Mouse (Mus musculus) E14TG2a.4 (cell line): Measurements from ENCODE around the gene Hat1.

Experiments used
- H3K27me3 ChIP-seq: 2 replicates; pipeline ENCODE4 v1.6.1; 2014; ENCODE audit warnings: low read length, control low read depth; ENCODE audit not compliant: insufficient read depth
- H3K36me3 ChIP-seq: 2 replicates; pipeline ENCODE4 v1.6.1; 2014; ENCODE audit warnings: low read length, control low read depth; ENCODE audit not compliant: insufficient read depth
- H3K4me1 ChIP-seq: replicated peaks from 2 replicates; pipeline ENCODE4 v1.6.1; 2014; ENCODE audit warnings: low read depth, low read length, control low read depth
- H3K4me3 ChIP-seq: replicated peaks from 2 replicates; pipeline ENCODE4 v1.5.1; 2014; ENCODE audit warnings: mild to moderate bottlenecking, low read length
- H3K9me3 ChIP-seq: 2 replicates; pipeline ENCODE4 v1.6.1; 2014; ENCODE audit warnings: low read length, control low read depth
- CTCF ChIP-seq: conservative IDR thresholded peaks from 2 replicates; pipeline ENCODE4 v1.5.1; 2014; ENCODE audit warnings: low read length
- NANOG ChIP-seq: IDR thresholded peaks from 2 replicates; pipeline ENCODE4 v1.6.1; 2014; ENCODE audit warnings: borderline replicate concordance, low read length, mixed read lengths
- POU5F1 ChIP-seq: IDR thresholded peaks from 2 replicates; pipeline ENCODE4 v1.6.1; 2014; ENCODE audit warnings: low read length, borderline replicate concordance

Hat1 gene

GRCm38 (mm10) chr2:71350904-71351726, 37.6 kb upstream of the Hat1 start:
- H3K27me3 ChIP-seq, result no peaks in the 10 kb centered on the region
- H3K4me3 ChIP-seq, result 0 out of 2 replicates have a peak overlapping the region, but pooled peaks have one; percentile 14
- no peak for TF ChIP-seq NANOG
- TF ChIP-seq CTCF, result no peak
- no peaks in the 10 kb centered on the region for H3K9me3 ChIP-seq
- peaks cover 66% of the 10 kb centered on the region for H3K4me1 ChIP-seq
- H3K36me3 ChIP-seq, result peaks cover 62% of the 10 kb centered on the region

- TF ChIP-seq NANOG, result no peak; the same call in 1 of the 2 replicates
- no peak for TF ChIP-seq POU5F1
- TF ChIP-seq CTCF, result no peak
- no peaks in the 10 kb centered on the region for H3K9me3 ChIP-seq
- no peaks in the 10 kb centered on the region for H3K27me3 ChIP-seq
- H3K4me3 ChIP-seq, result no peak overlapping the region
- peaks cover 64% of the 10 kb centered on the region for H3K4me1 ChIP-seq
- H3K36me3 ChIP-seq, result peaks cover 66% of the 10 kb centered on the region
Measured at GRCm38 (mm10) chr2:71351727-71351987, 37.1 kb upstream of the Hat1 start.

- Histone ChIP-seq H3K4me3 (peak overlapping the region; percentile 44), H3K4me1 (peaks cover 73% of the 10 kb centered on the region), H3K27me3 (no peaks in the 10 kb centered on the region), H3K9me3 (no peaks in the 10 kb centered on the region), H3K36me3 (peaks cover 82% of the 10 kb centered on the region)
- TF ChIP-seq NANOG (no peak), CTCF (no peak; the same call in 1 of the 2 replicates)
Measured at GRCm38 (mm10) chr2:71353306-71354054, 35.3 kb upstream of the Hat1 start.

- peaks cover 80% of the 10 kb centered on the region for H3K36me3 ChIP-seq
- no peak for TF ChIP-seq CTCF
- no peaks in the 10 kb centered on the region for H3K27me3 ChIP-seq
- H3K9me3 ChIP-seq, result no peaks in the 10 kb centered on the region
- H3K4me3 ChIP-seq, result peak overlapping the region; percentile 44
- H3K4me1 ChIP-seq, result peaks cover 77% of the 10 kb centered on the region
Measured at GRCm38 (mm10) chr2:71354055-71354425, 34.7 kb upstream of the Hat1 start.

GRCm38 (mm10) chr2:71358347-71358746, 30.4 kb upstream of the Hat1 start:
- no peak for TF ChIP-seq CTCF
- no peak for TF ChIP-seq POU5F1
- no peak for TF ChIP-seq NANOG
- Histone ChIP-seq H3K4me3 (no peak overlapping the region), H3K9me3 (no peaks in the 10 kb centered on the region), H3K27me3 (no peaks in the 10 kb centered on the region), H3K36me3 (peaks cover 75% of the 10 kb centered on the region), H3K4me1 (peaks cover 70% of the 10 kb centered on the region)

DNA sequence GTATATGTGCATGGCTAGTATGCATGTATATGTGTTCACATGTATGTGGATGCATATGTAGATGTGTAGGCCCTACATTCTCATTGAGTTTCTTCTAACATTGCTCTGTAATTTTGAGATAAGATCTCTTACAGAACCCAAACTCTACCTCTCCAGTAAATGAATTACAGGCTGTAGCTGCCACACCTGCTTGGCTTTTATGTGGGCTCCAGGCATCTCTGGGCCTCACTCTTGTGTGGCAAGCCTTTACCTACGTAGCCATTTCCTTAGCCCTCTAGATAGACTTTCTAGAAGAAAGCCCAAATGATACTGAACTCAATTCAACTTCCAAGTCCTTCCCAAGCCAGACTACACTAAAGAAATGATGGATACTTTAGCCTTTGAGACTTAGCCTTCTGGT, 28.6 kb upstream of the Hat1 start:
- H3K4me1 ChIP-seq, result peaks cover 65% of the 10 kb centered on the region

GRCm38 (mm10) chr2:71366618-71367124, 22.1 kb upstream of the Hat1 start:
- TF ChIP-seq NANOG (no peak), POU5F1 (no peak), CTCF (no peak)
- peaks cover 47% of the 10 kb centered on the region for H3K4me1 ChIP-seq
- no peaks in the 10 kb centered on the region for H3K9me3 ChIP-seq

More for the DNA sequence above, 28.6 kb upstream of the Hat1 start:
- H3K36me3 ChIP-seq, result peaks cover 58% of the 10 kb centered on the region
- H3K27me3 ChIP-seq, result no peaks in the 10 kb centered on the region
- TF ChIP-seq CTCF, result no peak
- TF ChIP-seq POU5F1, result no peak
- no peak for TF ChIP-seq NANOG
- no peaks in the 10 kb centered on the region for H3K9me3 ChIP-seq
- no peak overlapping the region for H3K4me3 ChIP-seq

GRCm38 (mm10) chr2:71367125-71367880, 21.5 kb upstream of the Hat1 start, which contains the start of gene Slc25a12:
TSS of gene Slc25a12 (minus strand) at chr2:71367749.
- H3K27me3 ChIP-seq, result no peaks in the 10 kb centered on the region
- peaks cover 40% of the 10 kb centered on the region for H3K4me1 ChIP-seq
- peak within 1 kb of the TSS; percentile 92 for H3K4me3 ChIP-seq
- H3K36me3 ChIP-seq, result no peaks in the 10 kb centered on the region
- no peaks in the 10 kb centered on the region for H3K9me3 ChIP-seq
- TF ChIP-seq NANOG (no peak), CTCF (no peak), POU5F1 (no peak)

More at GRCm38 (mm10) chr2:71366618-71367124, 22.1 kb upstream of the Hat1 start:
- Histone ChIP-seq H3K4me3 (peak overlapping the region; percentile 92), H3K36me3 (peaks cover 3% of the 10 kb centered on the region; the same call in 1 of the 2 replicates), H3K27me3 (no peaks in the 10 kb centered on the region)
